Mouse (Mus musculus) cerebellum, adult 2 months (tissue): ENCODE data around the gene Cyp2d40.

ENCODE experiments used
- CTCF ChIP-seq: fragments of 200-500 bp; IDR thresholded peaks from 2 replicates; pipeline ENCODE4 v1.5.1; 2011; ENCODE audit warnings: low read depth, mild to moderate bottlenecking, control low read depth, low read length, moderate library complexity, borderline replicate concordance; ENCODE audit not compliant: insufficient read depth
- POLR2A ChIP-seq: fragments of 200-500 bp; IDR thresholded peaks from 2 replicates; pipeline ENCODE4 v1.6.1; 2011; ENCODE audit warnings: low read length, control low read depth, borderline replicate concordance; ENCODE audit not compliant: insufficient read depth

- TF ChIP-seq CTCF, result no peak
- no peak for TF ChIP-seq POLR2A
Observed at GRCm38 (mm10) chr15:82806969-82807763, 43.2 kb upstream of the Cyp2d40 start.
